Mouse (Mus musculus) limb, embryonic 15.5 days (tissue): ENCODE data around the gene Olfr1090. TPM values are rescaled to one million over a fixed set of nuclear protein-coding genes. Genes with fewer than 3 reads are reported as not detected.

Experiments used
- ATAC-seq: fragments of 200-750 bp; cut with Nextera tagmentation; 2 replicates; pipeline ENCODE4 v1.8.0; 2017; ENCODE audit warnings: low read depth, moderate TSS enrichment; ENCODE audit not compliant: insufficient number of reproducible peaks, low FRiP score, low TSS enrichment
- H3K27ac ChIP-seq: fragments of 300-500 bp; sonication (generic); 2 replicates; pipeline ENCODE4 v1.5.1; 2015; ENCODE audit warnings: moderate library complexity, mild to moderate bottlenecking, inconsistent platforms
- H3K27me3 ChIP-seq: fragments of 300-500 bp; sonication (generic); 2 replicates; pipeline ENCODE4 v1.6.1; 2015; ENCODE audit warnings: inconsistent platforms
- H3K36me3 ChIP-seq: fragments of 300-500 bp; sonication (generic); 2 replicates; pipeline ENCODE4 v1.6.1; 2015; ENCODE audit warnings: inconsistent platforms
- H3K4me1 ChIP-seq: fragments of 300-500 bp; sonication (generic); 2 replicates; pipeline ENCODE4 v1.6.1; 2015; ENCODE audit warnings: inconsistent platforms
- H3K4me2 ChIP-seq: fragments of 300-500 bp; sonication (generic); 2 replicates; pipeline ENCODE4 v1.6.1; 2015; ENCODE audit warnings: mild to moderate bottlenecking, inconsistent platforms
- H3K4me3 ChIP-seq: fragments of 300-500 bp; sonication (generic); 2 replicates; pipeline ENCODE4 v1.5.1; 2015; ENCODE audit warnings: mild to moderate bottlenecking, inconsistent platforms
- H3K9ac ChIP-seq: fragments of 300-500 bp; sonication (generic); 2 replicates; pipeline ENCODE4 v1.6.1; 2015; ENCODE audit warnings: inconsistent platforms
- H3K9me3 ChIP-seq: fragments of 300-500 bp; sonication (generic); 2 replicates; pipeline ENCODE4 v1.6.1; 2016; ENCODE audit warnings: inconsistent platforms
- WGBS: fragments of 180-500 bp; shearing (Covaris S2); methylation state at CpG from one replicate; pipeline ENCODE4 v1.1.7; 2015; 5-methylcytosine and 5-hydroxymethylcytosine counted together
- polyA plus RNA-seq: library from polyadenylated mRNA; unstranded; fragments of >200 nt; fragmentation: Nextera tagmentation; extraction: Ambion mirVana; gene quantifications from 2 replicates; pipeline ENCODE4 v1.2.1, GENCODE M21; 2015

The Olfr1090 gene
- polyA plus RNA-seq: not detected in 2 replicates

- no peak for ATAC-seq
- H3K9ac ChIP-seq: no peak within 1 kb of the TSS
- H3K36me3 ChIP-seq: no peaks in the 10 kb centered on the region
- no peak within 1 kb of the TSS for H3K27ac ChIP-seq
- 90% methylated on average over 1 of the region's 1 CpGs for WGBS
- H3K9me3 ChIP-seq: no peaks in the 10 kb centered on the region
- no peaks in the 10 kb centered on the region for H3K4me1 ChIP-seq
- H3K4me2 ChIP-seq: no peak within 1 kb of the TSS
- no peak within 1 kb of the TSS for H3K4me3 ChIP-seq
- no peaks in the 10 kb centered on the region for H3K27me3 ChIP-seq
Observed at GRCm38 (mm10) chr2:86758893-86759292, at the start of gene Olfr1090. Olfr1090 (minus strand) TSS chr2:86758993.

DNA sequence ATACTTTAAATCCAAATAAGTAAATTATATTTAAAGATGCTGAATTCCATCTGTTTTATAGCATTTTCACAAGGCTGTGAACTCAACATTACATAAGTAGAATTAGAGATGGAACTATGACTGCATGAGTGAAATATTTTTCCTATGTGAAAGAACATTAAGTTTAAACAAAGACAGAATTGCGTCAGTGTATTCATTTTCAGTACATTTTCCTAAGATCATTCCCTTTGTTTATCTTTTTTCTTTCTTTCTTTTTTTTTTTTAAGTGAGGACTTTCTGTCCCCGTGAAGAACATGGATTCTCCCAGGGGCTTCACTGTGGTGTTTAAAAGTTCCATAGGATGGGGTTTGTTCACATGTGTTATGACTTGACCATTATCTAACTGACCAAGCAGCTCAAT is 23.4 kb upstream of the Olfr1090 start, which contains the start of gene Olfr1093:
Olfr1093 (plus strand) TSS at position 301 of the 400 bp plus-strand sequence.
- H3K9me3 ChIP-seq: no peaks in the 10 kb centered on the region
- no peaks in the 10 kb centered on the region for H3K27me3 ChIP-seq
- no peak within 1 kb of the TSS for H3K27ac ChIP-seq
- H3K4me3 ChIP-seq: no peak within 1 kb of the TSS
- no peaks in the 10 kb centered on the region for H3K4me1 ChIP-seq
- no peak within 1 kb of the TSS for H3K9ac ChIP-seq
- 84% methylated on average over 2 of the region's 2 CpGs for WGBS
- no peak for ATAC-seq
- H3K36me3 ChIP-seq: no peaks in the 10 kb centered on the region
- no peak within 1 kb of the TSS for H3K4me2 ChIP-seq

GRCm38 (mm10) chr2:86761050-86761449 is 2.3 kb upstream of the Olfr1090 start:
- Histone ChIP-seq H3K4me1 (no peaks in the 10 kb centered on the region), H3K9ac (no peak overlapping the region), H3K27me3 (no peaks in the 10 kb centered on the region), H3K4me2 (no peak overlapping the region), H3K9me3 (no peaks in the 10 kb centered on the region), H3K36me3 (no peaks in the 10 kb centered on the region), H3K27ac (no peak overlapping the region), H3K4me3 (no peak overlapping the region)
- no peak for ATAC-seq
- 93% methylated on average over 6 of the region's 6 CpGs for WGBS

DNA sequence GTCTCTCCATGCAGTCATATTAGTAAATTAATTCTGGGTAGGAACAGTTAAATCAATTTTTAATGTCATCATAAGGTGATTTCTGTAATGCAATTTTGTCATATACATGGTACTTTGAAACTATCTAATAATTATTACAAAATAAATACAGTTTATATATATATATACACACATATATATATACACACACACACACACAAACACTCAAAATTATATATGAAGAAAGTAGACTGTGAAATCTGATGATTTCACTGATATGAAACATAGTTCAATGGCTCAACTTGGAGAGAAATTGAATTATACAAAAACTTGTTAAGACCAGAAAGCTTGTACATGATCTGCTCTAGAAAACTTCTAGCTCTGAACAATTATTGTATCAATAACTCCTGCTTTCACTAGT is 25.2 kb downstream of the Olfr1090 start, which contains the start of gene Olfr1089:
Olfr1089 (minus strand) TSS at position 101 of the 400 bp plus-strand sequence.
- H3K9ac ChIP-seq: no peak within 1 kb of the TSS
- no peak within 1 kb of the TSS for H3K4me2 ChIP-seq
- no peak within 1 kb of the TSS for H3K4me3 ChIP-seq
- no peaks in the 10 kb centered on the region for H3K36me3 ChIP-seq
- no peaks in the 10 kb centered on the region for H3K4me1 ChIP-seq
- ATAC-seq: no peak
- H3K9me3 ChIP-seq: no peaks in the 10 kb centered on the region
- H3K27ac ChIP-seq: no peak within 1 kb of the TSS
- no peaks in the 10 kb centered on the region for H3K27me3 ChIP-seq

Other genes starting within 250 kb of the Olfr1090 start
- not detected in 2 replicates for gene Olfr1079, start 216.5 kb downstream of the Olfr1090 start, polyA plus RNA-seq
- not detected in 2 replicates for gene Olfr1080, start 200.8 kb downstream of the Olfr1090 start, polyA plus RNA-seq
- not detected in 2 replicates for gene Olfr1082, start 160.0 kb downstream of the Olfr1090 start, polyA plus RNA-seq
- not detected in 2 replicates for gene Olfr1084, start 119.3 kb downstream of the Olfr1090 start, polyA plus RNA-seq
- gene Olfr1085, start 97.0 kb downstream of the Olfr1090 start, polyA plus RNA-seq: not detected in 2 replicates
- not detected in 2 replicates for gene Olfr1086, start 78.9 kb downstream of the Olfr1090 start, polyA plus RNA-seq
- not detected in 2 replicates for gene Olfr1087, start 60.6 kb downstream of the Olfr1090 start, polyA plus RNA-seq
- not detected in 2 replicates for gene Olfr1089, start 25.3 kb downstream of the Olfr1090 start, polyA plus RNA-seq
- not detected in 2 replicates for gene Olfr1093, start 23.5 kb upstream of the Olfr1090 start, polyA plus RNA-seq
- gene Olfr141, start 51.0 kb upstream of the Olfr1090 start, polyA plus RNA-seq: not detected in 2 replicates
- gene Olfr1094, start 65.7 kb upstream of the Olfr1090 start, polyA plus RNA-seq: not detected in 2 replicates
- gene Olfr1095, start 92.7 kb upstream of the Olfr1090 start, polyA plus RNA-seq: not detected in 2 replicates
- not detected in 2 replicates for gene Gm13723, start 115.8 kb upstream of the Olfr1090 start, polyA plus RNA-seq
- gene Olfr1097, start 133.2 kb upstream of the Olfr1090 start, polyA plus RNA-seq: not detected in 2 replicates
- not detected in 2 replicates for gene Olfr1098, start 165.6 kb upstream of the Olfr1090 start, polyA plus RNA-seq
- not detected in 2 replicates for gene Olfr1099, start 201.7 kb upstream of the Olfr1090 start, polyA plus RNA-seq
- gene Olfr1100, start 221.0 kb upstream of the Olfr1090 start, polyA plus RNA-seq: not detected in 2 replicates
- not detected in 2 replicates for gene Olfr1101, start 232.2 kb upstream of the Olfr1090 start, polyA plus RNA-seq
- not detected in 2 replicates for gene Olfr1102, start 239.4 kb upstream of the Olfr1090 start, polyA plus RNA-seq